Mouse (Mus musculus) lung, postnatal 0 days (tissue): ENCODE results near the gene Rraga.

Experiments used
- CTCF ChIP-seq: IDR thresholded peaks from 2 replicates; pipeline ENCODE4 v1.5.1; 2016; ENCODE audit warnings: antibody characterized with exemption, mild to moderate bottlenecking
- EP300 ChIP-seq: IDR thresholded peaks from 2 replicates; pipeline ENCODE4 v1.6.1; 2016; ENCODE audit warnings: antibody characterized with exemption, mild to moderate bottlenecking, control low read depth

DNA sequence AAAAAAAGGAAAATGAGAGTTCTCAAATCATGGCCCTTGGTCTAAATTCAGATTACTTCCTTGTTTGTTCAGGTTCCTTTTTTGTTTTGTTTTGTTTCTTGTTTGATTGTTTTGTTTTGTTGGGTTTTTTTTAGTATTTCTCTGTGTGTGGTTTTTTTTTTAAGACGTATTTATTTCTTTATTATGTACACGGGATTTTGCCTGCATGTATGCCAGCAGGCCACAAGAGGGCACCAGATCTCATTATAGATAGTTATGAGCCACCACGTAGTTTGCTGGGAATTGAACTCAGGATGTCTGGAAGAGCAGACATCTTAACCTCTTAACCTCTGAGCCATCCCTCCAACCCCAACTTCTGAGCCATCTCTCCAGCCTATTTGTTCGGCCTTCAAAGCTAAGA lies 37.5 kb upstream of the Rraga start:
- no peak for TF ChIP-seq EP300
- peak; percentile 70 for TF ChIP-seq CTCF
